Mouse (Mus musculus): Measurements from ENCODE around the gene Smyd4.
A peak's percentile ranks its signal among the peaks of the same experiment; 100 is the strongest.

The Smyd4 gene

DNA sequence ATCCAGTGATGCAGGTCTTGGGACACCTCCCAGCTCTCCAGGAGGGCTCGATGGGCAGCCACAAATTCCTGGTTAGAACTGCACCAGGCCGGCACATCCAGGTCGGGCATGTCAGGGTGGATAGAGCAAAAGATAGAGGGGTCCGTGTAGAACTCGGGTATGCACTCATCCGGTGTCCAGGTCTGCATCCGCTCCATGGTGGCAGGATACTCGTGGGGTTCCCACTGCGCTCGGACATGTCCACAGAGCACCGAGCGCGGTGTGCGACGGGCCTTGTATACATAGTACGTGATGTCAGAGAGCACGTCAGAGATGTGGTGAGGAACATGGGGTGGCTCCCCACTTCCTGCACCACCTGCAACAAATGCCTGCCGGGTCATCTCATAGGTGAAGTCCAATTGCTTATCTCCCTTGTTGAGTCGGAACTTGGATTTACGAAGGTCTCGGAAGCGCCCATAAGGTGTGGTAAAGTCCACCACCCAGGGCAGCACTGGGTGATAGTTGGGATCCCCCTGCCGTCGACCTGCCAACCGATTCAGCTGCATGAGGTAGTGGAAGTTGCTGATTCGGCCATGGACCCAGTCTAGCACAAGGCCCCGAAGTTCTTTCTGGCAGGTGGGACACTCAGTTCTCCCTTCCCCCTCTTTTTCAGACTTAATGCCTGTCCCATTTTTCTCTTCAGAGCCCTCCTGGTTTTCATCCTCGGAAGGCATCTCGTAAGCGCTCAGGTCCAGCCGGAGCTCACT lies 104.8 kb downstream of the Smyd4 start:
- DNase-seq (ENCODE audit: low read depth, low spot score) = no peak

DNA sequence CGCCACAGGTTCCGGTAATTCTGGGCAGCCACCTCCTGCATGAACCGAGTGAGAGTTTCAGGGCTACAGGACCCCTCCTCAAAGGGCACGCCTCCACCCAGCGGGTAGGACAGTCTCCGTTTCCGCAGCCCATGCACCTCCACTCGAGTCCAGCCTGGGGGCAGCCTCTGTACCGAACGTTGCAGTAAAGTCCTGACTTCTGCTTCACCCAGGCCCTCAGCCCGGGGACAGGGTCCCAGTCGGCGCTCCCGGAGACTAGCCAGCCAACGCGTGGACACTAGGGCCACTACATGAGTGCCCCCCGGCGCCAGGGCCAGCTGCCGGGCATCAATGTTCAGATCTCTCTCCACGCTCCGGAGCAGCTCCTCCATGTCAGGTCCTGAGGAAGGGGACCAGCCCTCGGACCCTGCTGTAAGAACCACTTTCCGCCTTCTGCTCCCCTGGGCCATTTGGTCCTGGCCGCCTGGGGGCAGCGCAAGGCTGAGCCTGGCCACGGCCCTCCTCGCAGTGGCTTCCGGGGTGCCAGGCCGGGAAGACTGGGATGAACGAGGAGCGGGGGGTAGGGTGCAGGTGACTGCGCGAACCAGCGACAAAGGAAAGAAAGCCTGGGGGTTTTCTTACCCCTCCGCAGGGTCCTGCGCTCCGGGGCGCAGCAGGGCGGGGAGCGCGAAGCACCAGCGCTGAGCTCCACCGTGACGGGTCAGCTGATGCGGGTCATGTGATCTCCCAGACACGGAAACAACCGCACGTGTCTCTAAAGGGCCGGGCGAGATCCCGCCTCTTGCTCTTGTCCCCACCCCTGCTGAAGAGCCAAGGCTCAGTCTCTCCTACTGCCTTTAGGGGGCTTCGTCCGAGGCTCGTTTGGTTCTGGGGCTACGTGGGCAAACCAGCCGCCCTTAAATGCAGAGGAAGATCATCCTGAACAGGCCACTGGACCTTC lies 106.0 kb downstream of the Smyd4 start, which contains the start of gene Wdr81:
TSS of gene Wdr81 (minus strand) at position 727 of the 940 bp plus-strand sequence.
- peak; percentile 96 for DNase-seq (ENCODE audit: low read depth, low spot score)

Data from A20 (cell line).